Mouse (Mus musculus): Measurements from ENCODE around the gene Erich6b. TPM values are rescaled to one million over a fixed set of nuclear protein-coding genes. Genes with fewer than 3 reads are reported as not detected.
A peak's percentile ranks its signal among the peaks of the same experiment; 100 is the strongest.

Gene Erich6b
- not detected in 2 replicates for polyA plus RNA-seq (2014; fragmentation: Nextera tagmentation; extraction: Ambion mirVana)

DNA sequence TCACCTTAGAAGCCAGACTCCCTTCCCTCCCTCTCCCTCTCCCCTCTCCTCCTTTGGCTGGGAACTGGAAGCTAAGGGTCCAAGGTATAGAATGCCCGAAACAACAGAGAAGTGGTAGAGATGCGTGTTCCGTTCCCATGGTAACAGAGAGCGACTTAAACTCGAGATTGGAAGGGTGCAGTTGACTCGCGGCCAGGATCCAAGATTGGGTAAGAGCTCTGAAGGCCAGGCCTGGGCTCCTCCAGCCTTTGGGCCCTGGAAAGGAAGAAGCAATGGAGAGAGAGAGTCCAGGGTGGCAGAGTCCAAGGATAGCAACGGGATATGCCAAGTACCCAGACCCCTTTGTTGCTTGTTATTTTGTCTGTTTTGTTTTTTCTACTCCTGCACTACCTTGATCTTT lies at the start of gene Erich6b:
Erich6b (plus strand) TSS at position 180 of the 400 bp plus-strand sequence.
- Histone ChIP-seq H3K36me3 (ENCODE audit: control insufficient read depth, insufficient read depth, low read length) (no peaks in the 10 kb centered on the region), H3K4me3 (ENCODE audit: low read depth, low read length) (no peak within 1 kb of the TSS), H3K4me2 (ENCODE audit: low read depth) (no peak within 1 kb of the TSS), H3K4me1 (ENCODE audit: control insufficient read depth, insufficient read depth, low read length) (no peaks in the 10 kb centered on the region), H3K9ac (ENCODE audit: low read length) (no peak within 1 kb of the TSS), H3K9me3 (ENCODE audit: control insufficient read depth, low read length) (no peaks in the 10 kb centered on the region), H3K27ac (ENCODE audit: low read depth, low read length) (no peak within 1 kb of the TSS), H3K27me3 (ENCODE audit: control insufficient read depth, insufficient read depth, low read length) (no peaks in the 10 kb centered on the region)
- DNase-seq (ENCODE audit: low spot score) (no peak), ATAC-seq (ENCODE audit: insufficient read depth, low FRiP score, low TSS enrichment) (no peak)
- WGBS = 79% methylated on average over 8 of the region's 8 CpGs

DNA sequence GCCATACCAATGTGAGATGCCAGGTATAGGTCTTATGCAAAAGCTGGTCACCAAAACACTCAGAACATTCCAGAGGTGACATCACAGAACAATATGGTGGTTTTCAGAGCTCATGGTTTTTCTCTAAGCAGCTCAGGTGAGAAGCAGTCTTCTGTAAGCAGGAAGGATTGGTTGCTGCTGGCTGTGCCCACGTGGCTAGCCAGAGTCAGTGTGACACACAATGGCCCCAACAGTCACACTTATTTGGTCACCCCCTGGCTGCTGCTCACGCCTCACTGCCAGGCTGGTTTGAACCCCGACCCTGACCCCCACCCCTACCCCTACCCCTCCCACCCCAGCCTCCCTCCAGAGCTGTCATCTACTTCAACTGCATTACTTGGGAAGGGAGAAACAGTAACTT lies 49.1 kb upstream of the Erich6b start, which contains the start of gene Spert:
Spert (minus strand) TSS at position 139 of the 400 bp plus-strand sequence.
- Histone ChIP-seq H3K27ac (ENCODE audit: low read depth, low read length) (no peak within 1 kb of the TSS), H3K36me3 (ENCODE audit: control insufficient read depth, insufficient read depth, low read length) (no peaks in the 10 kb centered on the region), H3K9ac (ENCODE audit: low read length) (no peak within 1 kb of the TSS), H3K4me2 (ENCODE audit: low read depth) (no peak within 1 kb of the TSS), H3K27me3 (ENCODE audit: control insufficient read depth, insufficient read depth, low read length) (no peaks in the 10 kb centered on the region), H3K4me3 (ENCODE audit: low read depth, low read length) (no peak within 1 kb of the TSS), H3K4me1 (ENCODE audit: control insufficient read depth, insufficient read depth, low read length) (no peaks in the 10 kb centered on the region), H3K9me3 (ENCODE audit: control insufficient read depth, low read length) (no peaks in the 10 kb centered on the region)
- 69% methylated on average over 3 of the region's 3 CpGs for WGBS
- DNase-seq (ENCODE audit: low spot score) (no peak), ATAC-seq (ENCODE audit: insufficient read depth, low FRiP score, low TSS enrichment) (no peak)

DNA sequence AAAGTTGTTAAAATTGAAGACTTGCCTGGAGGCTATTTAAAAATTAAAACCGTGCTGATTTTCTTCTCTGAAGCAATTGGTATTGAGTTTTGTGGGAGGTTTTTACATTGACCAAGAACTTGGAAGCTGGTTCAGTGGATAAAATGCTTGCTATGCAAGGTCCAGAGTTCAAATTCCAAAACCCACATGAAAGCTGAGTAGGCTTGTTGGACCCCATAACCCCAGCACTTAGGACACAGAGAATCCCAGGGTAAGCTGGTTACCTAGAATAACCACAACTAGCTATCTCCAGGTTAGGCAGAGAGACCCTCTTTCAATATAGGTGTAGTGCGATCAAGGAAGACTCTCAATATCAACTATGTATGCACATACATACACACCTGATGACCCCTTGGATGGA lies 32.9 kb upstream of the Erich6b start:
- 92% methylated on average over 2 of the region's 2 CpGs for WGBS

DNA sequence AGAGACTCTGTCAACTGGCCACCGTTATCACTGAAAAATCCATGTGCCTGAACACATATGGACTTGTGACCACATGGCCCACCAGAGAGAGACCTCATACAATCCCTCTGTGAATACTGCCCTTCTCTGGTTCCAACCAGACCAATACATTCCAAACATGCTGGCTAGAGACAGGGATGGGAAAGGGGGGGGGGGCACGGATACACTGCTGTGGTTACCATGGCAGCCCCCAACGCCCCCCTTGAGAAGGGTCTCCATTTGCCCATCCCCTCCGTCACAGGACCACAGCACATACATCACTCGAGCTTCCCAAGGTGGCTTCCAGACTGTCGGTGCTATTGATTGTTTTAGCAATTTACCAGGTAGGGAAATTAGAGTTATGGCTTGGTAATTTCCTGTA lies 25.7 kb upstream of the Erich6b start:
- H3K36me3 ChIP-seq (ENCODE audit: control insufficient read depth, insufficient read depth, low read length) = no peaks in the 10 kb centered on the region
- ATAC-seq (ENCODE audit: insufficient read depth, low FRiP score, low TSS enrichment) (no peak), DNase-seq (ENCODE audit: low spot score) (no peak)
- no peak overlapping the region for H3K4me2 ChIP-seq (ENCODE audit: low read depth)
- H3K4me1 ChIP-seq (ENCODE audit: control insufficient read depth, insufficient read depth, low read length) = no peaks in the 10 kb centered on the region
- no peak overlapping the region for H3K9ac ChIP-seq (ENCODE audit: low read length)
- H3K4me3 ChIP-seq (ENCODE audit: low read depth, low read length) = no peak overlapping the region
- no peaks in the 10 kb centered on the region for H3K9me3 ChIP-seq (ENCODE audit: control insufficient read depth, low read length)
- H3K27ac ChIP-seq (ENCODE audit: low read depth, low read length) = no peak overlapping the region
- WGBS = 76% methylated on average over 6 of the region's 6 CpGs
- no peaks in the 10 kb centered on the region for H3K27me3 ChIP-seq (ENCODE audit: control insufficient read depth, insufficient read depth, low read length)

More for the DNA sequence above, 32.9 kb upstream of the Erich6b start:
- H3K9ac ChIP-seq (ENCODE audit: low read length) = no peak overlapping the region
- H3K4me2 ChIP-seq (ENCODE audit: low read depth) = no peak overlapping the region
- no peaks in the 10 kb centered on the region for H3K36me3 ChIP-seq (ENCODE audit: control insufficient read depth, insufficient read depth, low read length)
- H3K4me3 ChIP-seq (ENCODE audit: low read depth, low read length) = no peak overlapping the region
- no peaks in the 10 kb centered on the region for H3K4me1 ChIP-seq (ENCODE audit: control insufficient read depth, insufficient read depth, low read length)
- ATAC-seq (ENCODE audit: insufficient read depth, low FRiP score, low TSS enrichment) (no peak), DNase-seq (ENCODE audit: low spot score) (no peak)
- H3K9me3 ChIP-seq (ENCODE audit: control insufficient read depth, low read length) = no peaks in the 10 kb centered on the region
- H3K27ac ChIP-seq (ENCODE audit: low read depth, low read length) = no peak overlapping the region
- H3K27me3 ChIP-seq (ENCODE audit: control insufficient read depth, insufficient read depth, low read length) = no peaks in the 10 kb centered on the region

DNA sequence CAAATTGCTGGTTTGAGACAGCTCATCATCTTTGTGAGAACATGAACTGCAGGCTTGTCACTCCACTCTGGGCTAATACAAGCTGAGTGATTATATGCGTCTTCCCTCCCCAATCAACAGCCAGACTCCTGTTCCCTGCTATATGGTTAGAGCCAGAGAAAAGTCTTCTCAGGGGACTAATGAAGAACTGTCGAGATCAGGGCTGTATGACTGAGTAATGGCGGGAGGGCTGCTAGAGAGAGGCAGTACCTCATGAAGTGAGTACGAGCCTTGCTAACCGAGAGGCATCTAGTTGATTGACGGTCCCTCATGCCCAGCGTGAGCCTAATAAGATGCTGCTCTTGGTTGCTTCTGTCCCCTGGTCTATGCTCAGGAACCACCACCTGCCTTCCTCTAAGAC lies 19.1 kb upstream of the Erich6b start:
- no peak overlapping the region for H3K27ac ChIP-seq (ENCODE audit: low read depth, low read length)
- H3K36me3 ChIP-seq (ENCODE audit: control insufficient read depth, insufficient read depth, low read length) = no peaks in the 10 kb centered on the region
- no peaks in the 10 kb centered on the region for H3K27me3 ChIP-seq (ENCODE audit: control insufficient read depth, insufficient read depth, low read length)
- no peak; the same call in 1 of the 2 replicates for ATAC-seq (ENCODE audit: insufficient read depth, low FRiP score, low TSS enrichment)
- H3K4me1 ChIP-seq (ENCODE audit: control insufficient read depth, insufficient read depth, low read length) = no peaks in the 10 kb centered on the region
- WGBS = 59% methylated on average over 7 of the region's 7 CpGs
- no peak overlapping the region for H3K4me2 ChIP-seq (ENCODE audit: low read depth)
- H3K9ac ChIP-seq (ENCODE audit: low read length) = no peak overlapping the region
- H3K4me3 ChIP-seq (ENCODE audit: low read depth, low read length) = no peak overlapping the region
- no peaks in the 10 kb centered on the region for H3K9me3 ChIP-seq (ENCODE audit: control insufficient read depth, low read length)
- no peak for DNase-seq (ENCODE audit: low spot score)

DNA sequence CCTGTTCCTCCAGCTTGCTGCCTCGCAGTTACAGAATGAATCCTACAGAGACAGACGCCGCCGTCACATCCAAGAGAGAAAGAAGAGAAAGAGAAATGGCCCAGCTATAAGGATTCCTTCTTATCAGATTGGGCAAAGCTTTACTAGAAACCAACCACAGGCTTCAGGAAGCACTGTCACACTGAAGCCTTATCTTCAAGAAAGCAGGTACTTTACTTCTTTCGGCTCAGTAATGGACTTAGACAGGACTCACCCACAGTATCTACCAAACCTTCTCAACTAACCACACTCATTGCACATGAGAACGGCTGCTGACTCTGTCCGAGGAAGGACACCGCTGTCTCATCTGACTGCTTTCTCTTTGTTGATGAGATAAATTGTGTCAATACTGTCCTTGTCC lies 13.2 kb upstream of the Erich6b start:
- Histone ChIP-seq H3K4me3 (ENCODE audit: low read depth, low read length) (no peak overlapping the region), H3K27me3 (ENCODE audit: control insufficient read depth, insufficient read depth, low read length) (no peaks in the 10 kb centered on the region), H3K36me3 (ENCODE audit: control insufficient read depth, insufficient read depth, low read length) (no peaks in the 10 kb centered on the region), H3K9me3 (ENCODE audit: control insufficient read depth, low read length) (no peaks in the 10 kb centered on the region), H3K4me1 (ENCODE audit: control insufficient read depth, insufficient read depth, low read length) (no peaks in the 10 kb centered on the region), H3K27ac (ENCODE audit: low read depth, low read length) (no peak overlapping the region), H3K9ac (ENCODE audit: low read length) (no peak overlapping the region), H3K4me2 (ENCODE audit: low read depth) (no peak overlapping the region)
- 96% methylated on average over 8 of the region's 8 CpGs for WGBS
- no peak for ATAC-seq (ENCODE audit: insufficient read depth, low FRiP score, low TSS enrichment)
- no peak for DNase-seq (ENCODE audit: low spot score)

DNA sequence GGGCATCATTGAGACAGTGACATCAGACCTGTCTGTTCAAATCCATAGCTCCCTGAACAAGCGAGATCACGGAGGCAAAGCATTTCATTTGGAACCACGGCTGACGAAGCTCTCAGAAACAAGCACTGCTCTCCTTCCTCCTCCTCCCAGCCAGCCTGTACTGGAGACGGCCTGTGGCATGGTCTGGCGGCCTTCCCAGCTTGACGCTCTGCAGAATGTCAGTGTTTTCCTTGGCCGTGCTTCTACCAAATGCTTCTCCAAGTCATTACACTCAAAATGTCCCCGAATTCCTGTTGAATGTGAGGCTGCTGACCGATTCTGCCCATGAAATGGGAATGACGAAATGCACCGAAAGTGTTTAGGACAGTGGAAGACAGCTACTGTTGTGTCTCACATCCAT lies 6.7 kb upstream of the Erich6b start:
- peaks cover 10% of the 10 kb centered on the region; the same call in 1 of the 2 replicates for H3K4me1 ChIP-seq (ENCODE audit: control insufficient read depth, insufficient read depth, low read length)
- no peaks in the 10 kb centered on the region for H3K36me3 ChIP-seq (ENCODE audit: control insufficient read depth, insufficient read depth, low read length)
- no peak overlapping the region for H3K4me3 ChIP-seq (ENCODE audit: low read depth, low read length)
- H3K9me3 ChIP-seq (ENCODE audit: control insufficient read depth, low read length) = no peaks in the 10 kb centered on the region
- H3K9ac ChIP-seq (ENCODE audit: low read length) = no peak overlapping the region
- no peak for ATAC-seq (ENCODE audit: insufficient read depth, low FRiP score, low TSS enrichment)
- WGBS = 79% methylated on average over 12 of the region's 12 CpGs
- 0 out of 2 replicates have a peak overlapping the region, but pooled peaks have one; percentile 8 for H3K27ac ChIP-seq (ENCODE audit: low read depth, low read length)
- DNase-seq (ENCODE audit: low spot score) = no peak
- no peaks in the 10 kb centered on the region for H3K27me3 ChIP-seq (ENCODE audit: control insufficient read depth, insufficient read depth, low read length)
- no peak overlapping the region for H3K4me2 ChIP-seq (ENCODE audit: low read depth)

DNA sequence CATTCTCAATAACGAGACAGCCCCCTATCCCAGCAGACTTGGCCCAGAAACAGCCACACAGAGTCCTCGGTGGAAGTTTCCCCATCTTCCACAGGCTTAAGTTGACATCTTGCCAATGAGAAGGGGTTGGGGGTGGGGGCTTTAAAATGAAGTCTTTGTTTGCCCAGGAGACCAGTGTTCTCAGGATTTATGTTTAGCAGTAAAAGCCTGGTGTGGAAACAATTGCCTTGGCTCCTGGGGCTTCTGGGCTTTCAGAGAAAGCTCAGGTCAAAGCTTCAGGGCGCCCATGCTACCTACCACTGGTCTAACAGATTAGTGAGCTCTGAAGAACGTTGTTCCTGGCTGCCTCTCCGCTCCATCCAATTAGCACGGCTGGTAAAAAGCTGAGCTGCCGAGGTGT lies 6.0 kb upstream of the Erich6b start:
- Histone ChIP-seq H3K36me3 (ENCODE audit: control insufficient read depth, insufficient read depth, low read length) (no peaks in the 10 kb centered on the region), H3K4me2 (ENCODE audit: low read depth) (no peak overlapping the region), H3K4me1 (ENCODE audit: control insufficient read depth, insufficient read depth, low read length) (peaks cover 10% of the 10 kb centered on the region; the same call in 1 of the 2 replicates), H3K9me3 (ENCODE audit: control insufficient read depth, low read length) (no peaks in the 10 kb centered on the region), H3K4me3 (ENCODE audit: low read depth, low read length) (no peak overlapping the region), H3K27me3 (ENCODE audit: control insufficient read depth, insufficient read depth, low read length) (no peaks in the 10 kb centered on the region), H3K9ac (ENCODE audit: low read length) (no peak overlapping the region), H3K27ac (ENCODE audit: low read depth, low read length) (peak overlapping the region; percentile 40; the same call in 1 of the 2 replicates)
- WGBS = 31% methylated on average over 7 of the region's 7 CpGs
- DNase-seq (ENCODE audit: low spot score) = no peak
- ATAC-seq (ENCODE audit: insufficient read depth, low FRiP score, low TSS enrichment) = peak; percentile 31

DNA sequence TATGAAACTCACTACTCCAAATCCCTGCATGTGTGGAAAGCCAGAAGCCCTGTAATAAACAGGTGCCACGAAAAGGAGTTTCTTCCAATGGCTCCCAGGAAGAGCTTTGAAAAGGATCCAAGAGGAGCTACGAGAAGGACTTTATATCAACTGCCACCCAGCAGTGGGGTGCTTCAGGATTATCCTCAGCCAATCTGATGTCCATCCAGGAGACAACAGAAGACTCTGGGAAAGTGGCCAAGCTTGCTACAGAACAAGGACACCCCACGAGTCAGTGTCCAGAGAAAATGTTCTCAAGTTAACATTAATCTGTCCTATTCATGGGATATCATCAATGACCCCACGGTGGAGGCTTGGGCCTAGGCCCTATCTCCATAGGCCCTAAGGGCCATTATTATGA lies 4.4 kb upstream of the Erich6b start:
- no peaks in the 10 kb centered on the region for H3K36me3 ChIP-seq (ENCODE audit: control insufficient read depth, insufficient read depth, low read length)
- no peak overlapping the region for H3K4me3 ChIP-seq (ENCODE audit: low read depth, low read length)
- WGBS = 88% methylated on average over 4 of the region's 4 CpGs
- H3K27me3 ChIP-seq (ENCODE audit: control insufficient read depth, insufficient read depth, low read length) = no peaks in the 10 kb centered on the region
- H3K9ac ChIP-seq (ENCODE audit: low read length) = no peak overlapping the region
- no peak overlapping the region for H3K4me2 ChIP-seq (ENCODE audit: low read depth)
- H3K9me3 ChIP-seq (ENCODE audit: control insufficient read depth, low read length) = no peaks in the 10 kb centered on the region
- no peak for ATAC-seq (ENCODE audit: insufficient read depth, low FRiP score, low TSS enrichment)
- no peak overlapping the region for H3K27ac ChIP-seq (ENCODE audit: low read depth, low read length)
- peaks cover 10% of the 10 kb centered on the region; the same call in 1 of the 2 replicates for H3K4me1 ChIP-seq (ENCODE audit: control insufficient read depth, insufficient read depth, low read length)
- DNase-seq (ENCODE audit: low spot score) = no peak

All from neural tube, embryonic 11.5 days (tissue).